Mouse (Mus musculus): ENCODE results near the gene Eps15. TPM values are rescaled to one million over a fixed set of nuclear protein-coding genes. Genes with fewer than 3 reads are reported as not detected.
A peak's percentile ranks its signal among the peaks of the same experiment; 100 is the strongest.

The Eps15 gene
- total and polyA plus RNA-seq, 2 experiments from 2014 or later: 17.4 to 26.2 TPM

DNA sequence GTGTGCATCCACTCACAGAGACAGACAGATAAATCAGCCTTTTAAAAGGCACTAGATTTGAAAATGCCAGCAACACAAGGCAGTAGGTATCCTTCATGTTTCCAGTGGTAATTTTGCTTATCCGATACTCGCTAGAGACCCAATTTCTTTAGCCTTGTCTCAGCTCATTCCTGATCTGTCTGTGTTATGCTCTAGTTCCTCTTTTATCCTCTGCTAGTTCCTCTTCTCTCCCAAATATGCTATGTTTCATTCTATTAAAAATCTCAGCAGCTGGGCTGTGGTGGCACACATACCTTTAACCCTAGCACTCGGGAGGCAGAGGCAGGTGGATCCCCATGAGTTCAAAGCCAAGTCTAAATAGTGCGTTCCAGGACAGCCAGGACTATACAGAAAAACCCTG, 8.3 kb upstream of the Eps15 start:
- H3K4me2 ChIP-seq (ENCODE audit: low read depth, low read length): no peak overlapping the region
- DNase-seq (ENCODE audit: low spot score): no peak
- WGBS: 90% methylated on average over 4 of the region's 4 CpGs
- no peaks in the 10 kb centered on the region for H3K9me3 ChIP-seq (replicated peaks; ENCODE audit: control insufficient read depth, low read length)
- H3K27me3 ChIP-seq (ENCODE audit: control insufficient read depth, insufficient read depth, low read length): no peaks in the 10 kb centered on the region
- TF ChIP-seq CTCF (IDR thresholded peaks at IDR 0.05; ENCODE audit: low read depth) (no peak), EP300 (IDR thresholded peaks at IDR 0.05; ENCODE audit: low read depth) (no peak)
- no peak overlapping the region for H3K9ac ChIP-seq (replicated peaks; ENCODE audit: low read depth, low read length)
- ATAC-seq (ENCODE audit: insufficient read depth, low read depth): no peak
- H3K4me3 ChIP-seq (ENCODE audit: low read depth, low read length): no peak overlapping the region
- H3K36me3 ChIP-seq (replicated peaks; ENCODE audit: control insufficient read depth, insufficient read depth, low read length): no peaks in the 10 kb centered on the region
- no peaks in the 10 kb centered on the region for H3K4me1 ChIP-seq (ENCODE audit: control insufficient read depth, insufficient read depth)
- H3K27ac ChIP-seq (ENCODE audit: low read depth): no peak overlapping the region

DNA sequence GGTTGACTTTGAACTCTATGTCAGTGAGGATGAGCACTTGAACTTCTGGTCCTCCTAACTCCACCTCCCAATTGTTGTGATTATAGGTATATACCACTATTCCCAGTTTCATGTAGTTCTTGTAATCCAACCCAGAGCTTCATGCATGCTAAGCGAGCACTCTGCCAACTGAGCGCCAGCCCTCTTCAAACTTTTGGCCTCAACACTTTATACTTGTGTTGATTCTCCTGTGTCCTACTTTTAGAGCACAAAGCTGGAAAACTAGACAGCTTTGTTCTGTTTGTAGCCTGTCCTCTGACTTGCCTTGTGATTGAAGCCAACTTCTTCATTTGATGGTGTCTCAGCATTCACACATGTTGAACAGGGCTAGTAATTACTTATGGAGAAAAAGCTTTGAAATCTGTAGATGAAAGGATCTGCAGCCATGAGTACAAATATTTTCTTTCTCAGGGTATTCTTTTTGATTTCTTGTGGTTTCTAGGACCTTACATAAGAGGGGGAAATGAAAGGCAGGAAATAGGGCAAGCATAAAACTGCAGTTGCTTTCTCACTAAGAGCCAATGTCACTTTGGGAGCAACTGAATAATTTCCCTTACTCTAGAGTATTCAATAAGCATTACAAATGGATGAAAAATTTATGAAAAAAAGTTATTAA, 6.4 kb upstream of the Eps15 start:
- H3K27ac ChIP-seq (ENCODE audit: low read depth): no peak overlapping the region
- WGBS: 82% methylated on average over 2 of the region's 2 CpGs
- H3K4me1 ChIP-seq (ENCODE audit: control insufficient read depth, insufficient read depth): no peaks in the 10 kb centered on the region
- no peaks in the 10 kb centered on the region for H3K36me3 ChIP-seq (replicated peaks; ENCODE audit: control insufficient read depth, insufficient read depth, low read length)
- no peak overlapping the region for H3K4me2 ChIP-seq (ENCODE audit: low read depth, low read length)
- no peak overlapping the region for H3K9ac ChIP-seq (replicated peaks; ENCODE audit: low read depth, low read length)
- no peak for DNase-seq (ENCODE audit: low spot score)
- no peaks in the 10 kb centered on the region for H3K27me3 ChIP-seq (ENCODE audit: control insufficient read depth, insufficient read depth, low read length)
- TF ChIP-seq CTCF (IDR thresholded peaks at IDR 0.05; ENCODE audit: low read depth) (no peak), EP300 (IDR thresholded peaks at IDR 0.05; ENCODE audit: low read depth) (no peak)
- H3K4me3 ChIP-seq (ENCODE audit: low read depth, low read length): no peak overlapping the region
- ATAC-seq (ENCODE audit: insufficient read depth, low read depth): no peak
- H3K9me3 ChIP-seq (replicated peaks; ENCODE audit: control insufficient read depth, low read length): no peaks in the 10 kb centered on the region

DNA sequence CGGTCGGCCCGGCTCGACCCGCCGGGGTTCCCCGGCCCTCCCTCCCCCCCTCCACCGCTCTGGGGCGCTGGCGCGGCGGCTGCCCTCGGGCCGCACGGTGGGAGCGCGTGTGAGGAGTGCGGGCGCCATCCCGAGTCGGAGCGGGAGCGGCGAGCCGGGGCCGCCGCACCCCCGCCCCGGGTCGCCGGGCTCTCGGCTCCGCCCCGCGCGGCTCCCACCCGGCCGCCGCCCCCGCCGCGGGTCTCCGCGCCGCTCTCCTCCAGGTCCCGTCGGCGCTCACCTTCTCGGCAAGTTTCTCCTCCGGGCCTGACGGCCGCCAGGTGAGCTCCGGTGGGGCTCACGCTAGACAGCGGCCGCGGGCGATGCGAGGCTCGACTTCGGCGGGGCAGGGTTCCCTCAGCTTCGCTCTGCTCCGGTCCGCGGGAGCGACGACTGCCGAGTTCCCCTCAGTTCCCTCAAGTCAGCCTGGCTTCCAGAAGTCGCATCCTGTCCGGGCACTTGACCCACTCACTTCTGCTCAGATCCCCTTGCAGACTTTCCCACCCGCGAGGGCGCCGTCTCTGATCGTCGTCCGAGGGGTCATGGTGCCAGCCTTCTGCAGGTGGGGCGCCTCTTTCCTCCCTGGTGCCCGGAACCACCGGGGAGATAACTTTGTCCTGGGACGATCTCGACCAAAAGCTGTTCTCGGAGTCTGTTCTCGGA, 542 bp downstream of the Eps15 start:
- peak overlapping the region; percentile 86 for H3K4me3 ChIP-seq (ENCODE audit: low read depth, low read length)
- H3K4me2 ChIP-seq (ENCODE audit: low read depth, low read length): peak overlapping the region; percentile 85

DNA sequence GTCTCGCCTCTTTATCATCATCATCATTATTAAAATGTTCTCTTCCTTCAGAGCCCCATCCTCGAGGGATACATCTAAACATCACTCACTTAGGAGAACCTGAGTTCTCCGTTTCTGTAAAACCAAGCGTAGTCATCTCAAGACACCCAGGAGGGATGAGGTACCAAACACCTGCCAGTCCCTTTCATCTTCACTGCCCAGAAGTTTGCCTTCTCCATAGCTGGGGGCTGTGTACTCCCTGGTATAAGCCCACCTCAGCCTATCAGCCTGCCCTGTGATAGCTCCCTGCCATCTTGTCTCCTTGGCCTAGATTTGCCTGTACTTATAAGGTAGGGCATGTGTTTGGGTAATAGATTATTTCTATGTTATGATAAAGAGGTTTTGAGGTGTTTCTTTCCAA, 1.1 kb downstream of the Eps15 start:
- peaks cover 12% of the 10 kb centered on the region for H3K4me1 ChIP-seq (ENCODE audit: control insufficient read depth, insufficient read depth)
- no peaks in the 10 kb centered on the region for H3K36me3 ChIP-seq (replicated peaks; ENCODE audit: control insufficient read depth, insufficient read depth, low read length)
- peak overlapping the region; percentile 84; the same call in 1 of the 2 replicates for H3K9ac ChIP-seq (replicated peaks; ENCODE audit: low read depth, low read length)
- H3K27me3 ChIP-seq (ENCODE audit: control insufficient read depth, insufficient read depth, low read length): no peaks in the 10 kb centered on the region
- H3K4me2 ChIP-seq (ENCODE audit: low read depth, low read length): peak overlapping the region; percentile 85
- WGBS: 16% methylated on average over 4 of the region's 4 CpGs
- TF ChIP-seq EP300 (IDR thresholded peaks at IDR 0.05; ENCODE audit: low read depth) (no peak), CTCF (IDR thresholded peaks at IDR 0.05; ENCODE audit: low read depth) (no peak)
- no peak overlapping the region for H3K27ac ChIP-seq (ENCODE audit: low read depth)
- H3K9me3 ChIP-seq (replicated peaks; ENCODE audit: control insufficient read depth, low read length): no peaks in the 10 kb centered on the region
- peak overlapping the region; percentile 86 for H3K4me3 ChIP-seq (ENCODE audit: low read depth, low read length)
- DNase-seq (ENCODE audit: low spot score) (no peak), ATAC-seq (ENCODE audit: insufficient read depth, low read depth) (no peak)

More for the DNA sequence above, 542 bp downstream of the Eps15 start:
- Histone ChIP-seq H3K27me3 (ENCODE audit: control insufficient read depth, insufficient read depth, low read length) (no peaks in the 10 kb centered on the region), H3K9ac (replicated peaks; ENCODE audit: low read depth, low read length) (peak overlapping the region; percentile 84), H3K4me1 (ENCODE audit: control insufficient read depth, insufficient read depth) (peaks cover 12% of the 10 kb centered on the region), H3K27ac (ENCODE audit: low read depth) (peak overlapping the region; percentile 79), H3K9me3 (replicated peaks; ENCODE audit: control insufficient read depth, low read length) (no peaks in the 10 kb centered on the region), H3K36me3 (replicated peaks; ENCODE audit: control insufficient read depth, insufficient read depth, low read length) (no peaks in the 10 kb centered on the region)
- DNase-seq (ENCODE audit: low spot score) (peak; percentile 22), ATAC-seq (ENCODE audit: insufficient read depth, low read depth) (peak; percentile 84)
- under 1% methylated on average over 54 of the region's 85 CpGs for WGBS
- TF ChIP-seq CTCF (IDR thresholded peaks at IDR 0.05; ENCODE audit: low read depth): no peak
- no peak for TF ChIP-seq EP300 (IDR thresholded peaks at IDR 0.05; ENCODE audit: low read depth)

DNA sequence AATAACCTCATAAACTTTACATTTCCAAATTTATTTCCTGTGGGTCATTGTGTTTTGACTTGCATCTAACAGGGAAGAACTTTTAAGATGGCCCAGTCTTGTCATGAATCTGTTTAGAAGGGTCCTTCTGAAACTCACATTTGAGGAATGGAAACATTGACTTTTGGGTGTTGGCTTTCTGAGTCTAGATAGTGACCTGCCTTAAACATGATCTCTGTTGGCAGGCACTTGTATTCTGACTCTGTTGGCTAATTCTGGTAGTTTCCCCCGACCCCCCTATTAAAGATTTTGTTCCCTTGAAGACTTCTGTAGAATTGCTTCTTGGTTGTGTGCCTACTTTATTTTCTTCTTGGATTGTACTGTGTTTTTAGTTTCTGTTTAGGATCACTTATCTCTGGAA, 1.9 kb downstream of the Eps15 start:
- Histone ChIP-seq H3K4me2 (ENCODE audit: low read depth, low read length) (peak overlapping the region; percentile 85; the same call in 1 of the 2 replicates), H3K9me3 (replicated peaks; ENCODE audit: control insufficient read depth, low read length) (no peaks in the 10 kb centered on the region), H3K27ac (ENCODE audit: low read depth) (no peak overlapping the region), H3K27me3 (ENCODE audit: control insufficient read depth, insufficient read depth, low read length) (no peaks in the 10 kb centered on the region), H3K4me1 (ENCODE audit: control insufficient read depth, insufficient read depth) (peaks cover 12% of the 10 kb centered on the region), H3K9ac (replicated peaks; ENCODE audit: low read depth, low read length) (no peak overlapping the region), H3K36me3 (replicated peaks; ENCODE audit: control insufficient read depth, insufficient read depth, low read length) (no peaks in the 10 kb centered on the region), H3K4me3 (ENCODE audit: low read depth, low read length) (no peak overlapping the region)
- ATAC-seq (ENCODE audit: insufficient read depth, low read depth) (no peak), DNase-seq (ENCODE audit: low spot score) (no peak)
- 75% methylated on average over 1 of the region's 1 CpGs for WGBS
- no peak for TF ChIP-seq EP300 (IDR thresholded peaks at IDR 0.05; ENCODE audit: low read depth)
- TF ChIP-seq CTCF (IDR thresholded peaks at IDR 0.05; ENCODE audit: low read depth): no peak
